Mouse (Mus musculus): ENCODE results near the gene Ccdc169.
A peak's percentile ranks its signal among the peaks of the same experiment; 100 is the strongest.
"Not testable (repeated sequence)": the region's sequence is repeated elsewhere in the genome, so short reads cannot be mapped to it uniquely, and the experiment has no call there.

The Ccdc169 gene

GRCm38 (mm10) chr3:55195581-55196327 is 58.6 kb downstream of the Ccdc169 start:
- DNase-seq (ENCODE audit: inconsistent ontology term), result no peak

- DNase-seq (ENCODE audit: inconsistent ontology term), result no peak
Measured at GRCm38 (mm10) chr3:55196328-55196710, 59.2 kb downstream of the Ccdc169 start.

- DNase-seq (ENCODE audit: inconsistent ontology term), result not testable (repeated sequence)
Measured at GRCm38 (mm10) chr3:55203621-55204020, 66.5 kb downstream of the Ccdc169 start.

GRCm38 (mm10) chr3:55206413-55206812 is 69.3 kb downstream of the Ccdc169 start:
- DNase-seq (ENCODE audit: inconsistent ontology term), result no peak

GRCm38 (mm10) chr3:55207665-55208064 is 70.5 kb downstream of the Ccdc169 start:
- DNase-seq (ENCODE audit: inconsistent ontology term), result peak; percentile 75

GRCm38 (mm10) chr3:55212254-55212653 is 75.1 kb downstream of the Ccdc169 start:
- DNase-seq (ENCODE audit: inconsistent ontology term), result peak; percentile 35

- DNase-seq (ENCODE audit: inconsistent ontology term), result peak; percentile 17
Measured at GRCm38 (mm10) chr3:55213785-55214184, 76.6 kb downstream of the Ccdc169 start.

GRCm38 (mm10) chr3:55214413-55214812 is 77.3 kb downstream of the Ccdc169 start:
- peak; percentile 36 for DNase-seq (ENCODE audit: inconsistent ontology term)

GRCm38 (mm10) chr3:55222502-55222901 is 85.4 kb downstream of the Ccdc169 start:
- DNase-seq (ENCODE audit: inconsistent ontology term), result no peak
